ENCODE assay signal across 20 mouse cellular contexts in the genomic region with DNA sequence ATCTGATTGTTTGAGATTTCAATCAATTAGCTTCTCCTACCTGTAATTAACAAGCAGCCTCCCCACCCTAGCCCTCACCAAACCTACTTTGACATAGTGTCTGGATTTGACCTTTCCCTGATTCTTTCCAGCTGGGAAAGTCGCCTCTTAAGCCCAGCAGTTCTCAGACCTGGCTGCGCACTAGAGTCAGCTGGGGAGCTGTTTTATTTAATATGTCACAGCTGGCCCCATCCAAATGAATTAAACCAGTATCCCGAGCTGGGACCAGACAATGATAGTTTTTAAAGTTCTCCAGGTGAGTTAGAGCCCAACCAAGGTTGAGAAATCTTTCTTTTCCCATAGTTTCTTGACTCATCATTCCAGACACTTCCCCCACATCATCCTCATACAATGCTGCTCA. TPM values are rescaled to one million over a fixed set of nuclear protein-coding genes. Genes with fewer than 3 reads are reported as not detected.
DNase-seq lines count a peak whose midpoint lies in the region; ATAC-seq lines count a peak whose summit lies in the region.
"Had no signal": no experiment of that assay in that cellular context is flagged by ENCODE, and none has a peak within 500 bp of the region (broad histone marks: within the 10 kb centered on the region; RNA-seq: fewer than 3 reads in every experiment).

No protein-coding gene starts in this region.

- peak; percentile 49 for DNase-seq in embryo, embryonic 11 days
- DNase-seq in embryo, embryonic 9.5 days (ENCODE audit: extremely low spot score) = no peak
- DNase-seq in kidney, postnatal 10 days = peak; percentile 28
- no peak for DNase-seq in kidney, adult 18-20 months
- DNase-seq in embryonic facial prominence, embryonic 10.5 days (ENCODE audit: low spot score) = peak; percentile 56
- DNase-seq in embryonic facial prominence, embryonic 11.5 days (ENCODE audit: low spot score) = peak; percentile 77
- DNase-seq in ovary, postnatal 36 days (ENCODE audit: low spot score) = no peak
- DNase-seq in adrenal gland, adult 18-20 months (ENCODE audit: low spot score in 2 of 2) = no peak
- DNase-seq: adrenal gland, adult 8-10 months; adrenal gland, postnatal 14 days; adrenal gland, postnatal 36 days; cerebellum, adult 11-12 months; cerebellum, adult 2 months; cerebellum, adult 9-10 months; cerebellum, postnatal 10 days; cerebellum, postnatal 25 days had no signal

- no peak overlapping the region for H3K4me2 ChIP-seq in embryonic facial prominence, embryonic 11.5 days (ENCODE audit: low read depth, low read length)
- H3K4me2 ChIP-seq: embryonic facial prominence, embryonic 12.5 days had no signal

- H3K27ac ChIP-seq in embryonic facial prominence, embryonic 10.5 days (replicated peaks) = 0 out of 2 replicates have a peak overlapping the region, but pooled peaks have one; percentile 3
- no peak overlapping the region for H3K27ac ChIP-seq in embryonic facial prominence, embryonic 11.5 days (replicated peaks; ENCODE audit: low read depth, low read length)
- H3K27ac ChIP-seq: embryonic facial prominence, embryonic 12.5 days had no signal

- ATAC-seq in embryonic facial prominence, embryonic 11.5 days (replicated peaks; ENCODE audit: insufficient number of reproducible peaks, low FRiP score, low TSS enrichment, low read depth) = no peak
- ATAC-seq: forebrain, embryonic 14.5 days; forebrain, embryonic 16.5 days had no signal

- no peak overlapping the region for H3K9ac ChIP-seq in embryonic facial prominence, embryonic 11.5 days (replicated peaks; ENCODE audit: low read length)
- H3K9ac ChIP-seq: embryonic facial prominence, embryonic 12.5 days had no signal

- no peak overlapping the region for H3K4me3 ChIP-seq in embryonic facial prominence, embryonic 10.5 days
- no peak overlapping the region for H3K4me3 ChIP-seq in embryonic facial prominence, embryonic 11.5 days (ENCODE audit: low read depth, low read length)
- H3K4me3 ChIP-seq: embryonic facial prominence, embryonic 12.5 days had no signal

- 30% methylated on average over 3 of the region's 3 CpGs for WGBS in embryonic facial prominence, embryonic 10.5 days
- 24% methylated on average over 3 of the region's 3 CpGs for WGBS in embryonic facial prominence, embryonic 11.5 days

- H3K9me3 ChIP-seq in embryonic facial prominence, embryonic 10.5 days = no peaks in the 10 kb centered on the region
- H3K9me3 ChIP-seq in embryonic facial prominence, embryonic 11.5 days (replicated peaks; ENCODE audit: control insufficient read depth, low read length) = no peaks in the 10 kb centered on the region
- H3K9me3 ChIP-seq: embryonic facial prominence, embryonic 12.5 days had no signal

- H3K36me3 ChIP-seq in embryonic facial prominence, embryonic 10.5 days (replicated peaks) = no peaks in the 10 kb centered on the region
- H3K36me3 ChIP-seq in embryonic facial prominence, embryonic 11.5 days (replicated peaks; ENCODE audit: control insufficient read depth, insufficient read depth, low read depth, low read length) = no peaks in the 10 kb centered on the region
- H3K36me3 ChIP-seq: embryonic facial prominence, embryonic 12.5 days had no signal

- H3K27me3 ChIP-seq in embryonic facial prominence, embryonic 10.5 days (replicated peaks; ENCODE audit: low read depth, poor library complexity, severe bottlenecking) = peaks cover 13% of the 10 kb centered on the region
- H3K27me3 ChIP-seq in embryonic facial prominence, embryonic 11.5 days (ENCODE audit: control insufficient read depth, insufficient read depth, low read length) = no peaks in the 10 kb centered on the region
- H3K27me3 ChIP-seq: embryonic facial prominence, embryonic 12.5 days had no signal

- peaks cover 42% of the 10 kb centered on the region for H3K4me1 ChIP-seq in embryonic facial prominence, embryonic 10.5 days
- H3K4me1 ChIP-seq in embryonic facial prominence, embryonic 11.5 days (ENCODE audit: control insufficient read depth, insufficient read depth, low read length) = no peaks in the 10 kb centered on the region

RNA-seq across cellular contexts. Expression of gene Prickle2, which starts 9.9 kb away (rescaled TPM):
- polyA plus RNA-seq in embryonic facial prominence, embryonic 10.5 days (2016; fragmentation: Nextera tagmentation; extraction: Ambion mirVana) = 4.9 and 5.3 TPM in 2 replicates
- 4.1 TPM in 2 replicates for polyA plus RNA-seq in embryonic facial prominence, embryonic 11.5 days (2014; fragmentation: Nextera tagmentation; extraction: Ambion mirVana)
- total RNA-seq in adrenal gland, adult 18-20 months (2021) = 1 to 10 TPM; 4.9 to 7.1 TPM
- total RNA-seq: MEL had no signal

Comparison
In these comparisons a context has a peak if more than half of its experiments do, and no peak if none do; other contexts are left out.
1. DNase-seq: peak in embryo, embryonic 11 days (single experiment), kidney, postnatal 10 days (single experiment), embryonic facial prominence, embryonic 10.5 days (single experiment) and embryonic facial prominence, embryonic 11.5 days (single experiment); none in embryo, embryonic 9.5 days (single experiment), kidney, adult 18-20 months (single experiment), ovary, postnatal 36 days (single experiment) and adrenal gland, adult 18-20 months (0 of 2).